In the genomic region with DNA sequence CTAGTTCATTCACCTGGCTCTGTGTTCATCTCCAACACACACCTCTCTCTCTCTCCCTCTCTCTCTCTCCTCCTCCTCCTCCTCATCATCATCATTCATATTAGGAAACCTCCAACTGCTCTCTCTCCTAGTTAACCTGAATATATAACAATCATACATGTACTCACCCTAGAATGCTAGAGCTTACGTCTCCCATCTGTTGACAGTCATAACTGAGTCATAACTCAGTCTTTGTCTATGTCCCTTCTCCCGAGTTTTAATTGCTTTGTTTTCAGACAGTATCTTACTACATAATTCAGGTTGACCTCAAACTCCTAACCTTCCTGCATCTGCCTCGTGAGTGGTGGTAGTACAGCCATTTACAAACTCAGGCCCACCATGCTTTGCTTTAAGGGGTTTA, we compare ENCODE assay signal across 12 mouse cellular contexts. TPM values are rescaled to one million over a fixed set of nuclear protein-coding genes. Genes with fewer than 3 reads are reported as not detected.
"Had no signal": no experiment of that assay in that cellular context is flagged by ENCODE, and none has a peak within 500 bp of the region (broad histone marks: within the 10 kb centered on the region; RNA-seq: fewer than 3 reads in every experiment).

No protein-coding gene starts in this region.

- H3K27me3 ChIP-seq: midbrain, embryonic 12.5 days had no signal

- H3K27ac ChIP-seq: limb, embryonic 12.5 days; lung, embryonic 15.5 days; midbrain, embryonic 12.5 days had no signal

- H3K4me2 ChIP-seq: limb, embryonic 12.5 days; lung, embryonic 15.5 days; midbrain, embryonic 12.5 days had no signal

- H3K9me3 ChIP-seq: limb, embryonic 12.5 days; lung, embryonic 15.5 days; midbrain, embryonic 12.5 days had no signal

- H3K36me3 ChIP-seq: limb, embryonic 12.5 days; lung, embryonic 15.5 days; midbrain, embryonic 12.5 days had no signal

- H3K4me3 ChIP-seq: limb, embryonic 12.5 days; lung, embryonic 15.5 days; midbrain, embryonic 12.5 days had no signal

- DNase-seq: kidney, adult 8-10 months; kidney, postnatal 25 days; lung, postnatal 14 days; right cerebral cortex, postnatal 14 days; thymus, postnatal 36 days had no signal

- H3K9ac ChIP-seq: limb, embryonic 12.5 days; lung, embryonic 15.5 days; midbrain, embryonic 12.5 days had no signal

RNA-seq across cellular contexts. Expression of gene Ermap, which starts 1.5 kb away (rescaled TPM):
- polyA plus RNA-seq: liver, adult 2 months had no signal

RNA-seq across cellular contexts. Expression of gene Tmem269, which starts 26.7 kb away (rescaled TPM):
- total RNA-seq: layer of hippocampus, postnatal 10 days; megakaryocyte-erythroid progenitor cell, adult 5-6 weeks had no signal
- polyA plus RNA-seq: kidney, embryonic 16.5 days; limb, embryonic 12.5 days; lung, embryonic 15.5 days had no signal
